ENCODE assay signal across 8 mouse cellular contexts in genomic region chr2:29971838-29972635, GRCm38 (mm10). TPM values are rescaled to one million over a fixed set of nuclear protein-coding genes. Genes with fewer than 3 reads are reported as not detected.
DNase-seq lines count a peak whose midpoint lies in the region; ATAC-seq and TF ChIP-seq lines count a peak whose summit lies in the region.

No protein-coding gene starts in this region.

- H3ac ChIP-seq in myocyte (ENCODE audit: control insufficient read depth, insufficient read length) = no peak overlapping the region

- no peak overlapping the region for H3K4me3 ChIP-seq in myocyte

- H3K27me3 ChIP-seq in myocyte (ENCODE audit: control insufficient read depth, insufficient read depth, insufficient read length) = no peaks in the 10 kb centered on the region

- peak; percentile 78 for DNase-seq in 3T3-L1 (ENCODE audit: low read depth, low spot score)
- DNase-seq in MN1 (ENCODE audit: low spot score) = peak; percentile 62
- DNase-seq in cerebellum, postnatal 25 days = peak; percentile 69 to 85
- DNase-seq in heart, postnatal 14 days = peak; percentile 77 to 85
- DNase-seq in left cerebral cortex, postnatal 25 days (ENCODE audit: low spot score in 2 of 2) = peak; percentile 25 to 63
- no peak for DNase-seq in embryo, embryonic 11 days

- no peak for ATAC-seq in megakaryocyte, adult 5-6 weeks (ENCODE audit: poor library complexity, severe bottlenecking)

- H3K4me2 ChIP-seq in myocyte (ENCODE audit: low read depth) = peak overlapping the region; percentile 50

- H3K79me2 ChIP-seq in myocyte (ENCODE audit: control insufficient read depth, insufficient read depth) = peaks cover 97% of the 10 kb centered on the region

- intact Hi-C loops in heart, postnatal 14 days (cut with DNase I) = no loop called here
- intact Hi-C loops in left cerebral cortex, postnatal 25 days (cut with DNase I) = no loop called here

- no peak for TF ChIP-seq POLR2A in myocyte (IDR thresholded peaks at IDR 0.05; ENCODE audit: insufficient read length, low read depth)

- H3K36me3 ChIP-seq in myocyte (ENCODE audit: control insufficient read depth, insufficient read depth) = peaks cover 3% of the 10 kb centered on the region

TF ChIP-seq in myocyte, 11 proteins besides CTCF, POLR2A, EP300 and RAD21:
- no peak for TF ChIP-seq TCF3 (IDR thresholded peaks at IDR 0.05; ENCODE audit: insufficient read length, low read depth)

RNA-seq across cellular contexts. Expression of gene Sptan1, which starts 6.7 kb away (rescaled TPM):
- 100 to 1,000 TPM; 255 TPM for total RNA-seq in heart, postnatal 14 days (2021)
- 100 to 1,000 TPM; 940 to 943 TPM for total RNA-seq in left cerebral cortex, postnatal 25 days (2021)
- 167 TPM for polyA plus RNA-seq in myocyte (2012; fragmentation: generic; extraction: Trizol)
- total RNA-seq in megakaryocyte, adult 5-6 weeks (2015) = 59.3 and 72.4 TPM in 2 replicates
- 131 and 136 TPM in 2 replicates for total RNA-seq in megakaryocyte, adult 5-6 weeks (2017)

RNA-seq across cellular contexts. Expression of gene Gle1, which starts 36.8 kb away (rescaled TPM):
- 10 to 100 TPM; 25.1 to 25.2 TPM for total RNA-seq in heart, postnatal 14 days (2021)
- 10 to 100 TPM; 40.9 to 42.6 TPM for total RNA-seq in left cerebral cortex, postnatal 25 days (2021)
- 25.1 TPM for polyA plus RNA-seq in myocyte (2012; fragmentation: generic; extraction: Trizol)
- 17.5 and 18.4 TPM in 2 replicates for total RNA-seq in megakaryocyte, adult 5-6 weeks (2015)
- 44.2 and 54.7 TPM in 2 replicates for total RNA-seq in megakaryocyte, adult 5-6 weeks (2017)
